Comparison of ENCODE assay signal across 19 mouse cellular contexts in the genomic region with DNA sequence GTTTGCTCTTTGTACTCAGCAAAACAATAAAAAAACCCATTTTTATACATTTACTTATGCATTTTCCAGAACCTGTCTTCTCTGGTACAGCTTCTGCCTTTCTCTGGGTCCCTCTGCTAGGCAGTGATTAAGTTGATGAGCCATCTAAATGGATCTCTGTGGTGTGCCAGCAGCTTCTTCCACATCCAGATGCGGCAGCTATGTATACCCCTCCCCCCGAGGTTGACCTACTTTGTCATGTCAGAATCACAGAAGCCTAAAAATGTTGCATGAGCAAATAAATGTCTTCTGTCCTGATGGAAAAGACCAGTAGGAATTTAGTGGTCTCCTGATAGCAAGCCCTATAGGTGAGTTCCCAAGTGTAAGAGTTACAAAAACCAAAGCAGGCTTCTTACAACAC.
"Had no signal": no experiment of that assay in that cellular context is flagged by ENCODE, and none has a peak within 500 bp of the region (broad histone marks: within the 10 kb centered on the region; RNA-seq: fewer than 3 reads in every experiment).

No protein-coding gene starts in this region.

- DNase-seq: kidney, adult 18-20 months; kidney, postnatal 25 days; layer of hippocampus, postnatal 36 days; liver, embryonic 13.5 days; lung, adult 2 months; lung, postnatal 14 days; lung, postnatal 4 days; right cerebral cortex, postnatal 25 days; spleen, adult 18-20 months; thymus, postnatal 36 days had no signal

- H3K27me3 ChIP-seq: liver, embryonic 13.5 days; midbrain, embryonic 15.5 days; neural tube, embryonic 13.5 days; stomach, embryonic 15.5 days had no signal

- ATAC-seq: intestine, embryonic 16.5 days; midbrain, embryonic 15.5 days had no signal

- H3K9me3 ChIP-seq: midbrain, embryonic 15.5 days; neural tube, embryonic 13.5 days; stomach, embryonic 15.5 days had no signal

- H3K4me3 ChIP-seq: layer of hippocampus, adult 2 months; left cerebral cortex, adult 2 months; liver, embryonic 13.5 days; midbrain, embryonic 15.5 days; myocyte; neural tube, embryonic 13.5 days; stomach, embryonic 15.5 days had no signal

- H3K4me2 ChIP-seq: liver, embryonic 13.5 days; midbrain, embryonic 11.5 days; midbrain, embryonic 15.5 days; neural tube, embryonic 13.5 days; stomach, embryonic 15.5 days had no signal

- H3K4me1 ChIP-seq: liver, embryonic 13.5 days; midbrain, embryonic 15.5 days; neural tube, embryonic 13.5 days; stomach, embryonic 15.5 days had no signal

- H3K36me3 ChIP-seq: liver, embryonic 13.5 days; midbrain, embryonic 15.5 days; neural tube, embryonic 13.5 days; stomach, embryonic 15.5 days had no signal

- H3K27ac ChIP-seq: kidney, postnatal 0 days; layer of hippocampus, adult 2 months; left cerebral cortex, adult 2 months; liver, embryonic 13.5 days; midbrain, embryonic 15.5 days; neural tube, embryonic 13.5 days; stomach, embryonic 15.5 days had no signal

- H3K9ac ChIP-seq: liver, embryonic 13.5 days; midbrain, embryonic 15.5 days; neural tube, embryonic 13.5 days; stomach, embryonic 15.5 days had no signal
